Mouse (Mus musculus): ENCODE results near the gene Zfp12. TPM values are rescaled to one million over a fixed set of nuclear protein-coding genes. Genes with fewer than 3 reads are reported as not detected.

The Zfp12 gene
- polyA plus RNA-seq, 1 experiment from 2014 or later = 28.8 TPM

DNA sequence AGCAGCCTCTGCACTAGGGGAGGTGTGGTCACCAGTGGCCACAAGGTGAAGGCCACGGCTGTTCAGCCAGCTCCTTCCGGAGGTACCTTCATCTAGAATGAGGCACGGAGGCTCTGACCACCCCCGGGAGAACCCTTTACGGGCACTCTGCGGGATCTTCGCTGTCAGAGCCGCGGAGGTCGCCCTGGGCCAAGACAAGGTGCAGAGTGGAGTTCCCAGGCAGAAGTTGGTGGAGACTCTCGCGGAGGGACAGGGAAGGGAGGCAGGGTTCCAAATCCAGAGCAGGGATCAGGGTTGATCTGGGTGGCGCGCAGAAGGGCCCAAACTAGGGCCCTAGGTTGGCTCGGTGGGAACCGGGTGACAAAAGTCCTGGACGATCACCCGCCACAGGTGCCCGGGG, 57.9 kb downstream of the Zfp12 start:
- ATAC-seq (replicated peaks) = no peak
- no peaks in the 10 kb centered on the region for H3K36me3 ChIP-seq

DNA sequence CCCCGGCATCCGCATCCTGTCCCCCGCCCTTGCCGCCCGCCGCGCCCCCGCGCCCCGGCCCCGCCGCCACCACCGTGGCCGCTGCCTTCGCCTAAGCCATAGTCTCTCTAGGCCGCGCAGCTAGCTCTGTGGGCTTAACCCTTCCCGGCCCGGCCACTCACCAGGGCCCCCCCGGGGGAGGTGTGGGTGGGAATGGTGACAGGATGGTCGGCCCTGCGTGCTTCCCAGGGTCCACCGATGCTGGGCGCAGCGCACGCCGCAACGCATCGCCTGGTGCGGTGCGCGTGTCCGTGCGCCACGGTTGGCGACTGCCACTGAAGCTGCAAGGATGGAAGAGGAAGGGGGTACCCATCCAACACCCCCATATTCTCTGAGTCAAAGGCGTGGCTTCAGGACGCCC, 58.4 kb downstream of the Zfp12 start, which contains the start of gene Zfp853:
Zfp853 (minus strand) TSS at position 220 of the 400 bp plus-strand sequence.
- peak within 1 kb of the TSS; percentile 28 for H3K9ac ChIP-seq (replicated peaks)
- 4% methylated on average over 33 of the region's 38 CpGs for WGBS
- H3K4me2 ChIP-seq (replicated peaks) = peak within 1 kb of the TSS; percentile 52
- H3K36me3 ChIP-seq = peaks cover 1% of the 10 kb centered on the region; the same call in 1 of the 2 replicates
- no peak within 1 kb of the TSS for H3K27ac ChIP-seq (replicated peaks)
- peaks cover 12% of the 10 kb centered on the region for H3K4me1 ChIP-seq
- H3K4me3 ChIP-seq = peak within 1 kb of the TSS; percentile 37
- ATAC-seq (replicated peaks) = 0 out of 2 replicates have a peak, but pooled peaks have one; percentile 17
- peaks cover 41% of the 10 kb centered on the region for H3K27me3 ChIP-seq
- H3K9me3 ChIP-seq = no peaks in the 10 kb centered on the region

More for the DNA sequence above, 57.9 kb downstream of the Zfp12 start:
- Histone ChIP-seq H3K9ac (replicated peaks) (peak overlapping the region; percentile 28), H3K27ac (replicated peaks) (no peak overlapping the region), H3K4me2 (replicated peaks) (peak overlapping the region; percentile 52), H3K4me3 (peak overlapping the region; percentile 37), H3K4me1 (peaks cover 18% of the 10 kb centered on the region), H3K27me3 (peaks cover 46% of the 10 kb centered on the region), H3K9me3 (no peaks in the 10 kb centered on the region)
- 2% methylated on average over 19 of the region's 19 CpGs for WGBS

DNA sequence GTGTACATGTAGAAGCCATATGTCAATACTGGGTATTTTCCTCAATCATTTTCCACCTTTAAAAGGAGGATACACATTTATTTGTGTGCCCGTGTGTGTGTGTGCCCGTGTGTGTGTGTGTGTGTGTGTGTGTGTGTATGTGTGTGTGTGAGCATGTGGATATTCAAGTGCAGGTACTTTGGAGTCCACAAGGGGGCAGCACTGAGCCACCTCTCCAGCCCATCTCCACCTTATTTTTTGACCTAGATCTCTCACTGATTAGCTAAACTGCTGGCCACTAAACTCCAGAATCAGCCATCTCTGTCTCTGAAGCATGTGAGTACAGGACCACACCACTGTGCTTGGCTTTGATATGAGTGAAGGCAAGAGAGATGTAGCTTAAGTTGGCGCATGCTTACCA, 59.9 kb downstream of the Zfp12 start:
- Histone ChIP-seq H3K4me3 (no peak overlapping the region), H3K27ac (replicated peaks) (no peak overlapping the region), H3K27me3 (peaks cover 29% of the 10 kb centered on the region), H3K4me1 (peaks cover 12% of the 10 kb centered on the region), H3K36me3 (peaks cover 14% of the 10 kb centered on the region), H3K4me2 (replicated peaks) (no peak overlapping the region), H3K9me3 (no peaks in the 10 kb centered on the region), H3K9ac (replicated peaks) (no peak overlapping the region)
- 99% methylated on average over 3 of the region's 3 CpGs for WGBS
- no peak for ATAC-seq (replicated peaks)

DNA sequence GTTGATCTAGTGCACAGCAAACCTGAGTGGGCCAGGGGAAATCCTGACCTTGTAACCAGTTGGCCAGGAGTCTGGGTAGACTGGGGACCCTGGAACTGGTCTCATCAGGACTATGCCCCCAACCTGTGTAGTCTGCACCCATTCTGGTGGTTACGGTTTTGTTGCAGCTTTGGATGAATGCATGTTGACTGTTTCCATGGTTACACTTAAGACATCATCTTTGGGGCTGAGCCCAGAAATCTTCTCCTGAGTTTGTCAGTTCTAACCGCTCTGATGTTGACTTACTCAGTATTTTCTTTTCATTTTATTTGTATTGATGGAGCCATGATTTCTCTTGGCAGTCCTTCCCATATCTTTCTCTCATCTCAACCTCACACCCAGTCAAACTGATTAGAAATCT, 60.4 kb downstream of the Zfp12 start:
- Histone ChIP-seq H3K36me3 (peaks cover 19% of the 10 kb centered on the region), H3K4me3 (no peak overlapping the region), H3K27me3 (peaks cover 29% of the 10 kb centered on the region), H3K27ac (replicated peaks) (no peak overlapping the region), H3K9ac (replicated peaks) (no peak overlapping the region), H3K4me2 (replicated peaks) (no peak overlapping the region), H3K4me1 (peaks cover 12% of the 10 kb centered on the region), H3K9me3 (no peaks in the 10 kb centered on the region)
- 68% methylated on average over 2 of the region's 2 CpGs for WGBS
- ATAC-seq (replicated peaks) = no peak

DNA sequence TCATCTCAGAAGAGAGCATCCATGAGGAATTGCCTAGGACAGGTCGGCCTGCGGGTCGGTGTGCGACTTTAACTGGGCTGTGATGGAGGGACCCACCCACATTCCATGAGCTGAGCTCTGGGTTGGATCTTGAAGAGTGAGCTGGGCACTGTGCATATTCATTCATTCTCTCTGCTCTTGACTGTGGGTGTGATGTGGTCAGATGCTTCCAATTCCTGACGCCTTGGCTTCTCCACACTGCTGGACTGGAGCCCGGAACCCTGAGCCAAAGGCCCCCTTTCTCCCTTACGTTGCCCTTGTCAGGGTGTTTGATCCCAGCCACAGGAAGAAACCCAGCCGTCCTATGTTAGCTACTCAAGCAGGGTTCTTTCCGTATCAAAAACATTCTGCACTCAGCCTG, 63.0 kb downstream of the Zfp12 start:
- Histone ChIP-seq H3K36me3 (peaks cover 39% of the 10 kb centered on the region), H3K4me1 (peaks cover 10% of the 10 kb centered on the region), H3K27ac (replicated peaks) (no peak overlapping the region), H3K9me3 (no peaks in the 10 kb centered on the region), H3K4me2 (replicated peaks) (no peak overlapping the region), H3K9ac (replicated peaks) (no peak overlapping the region), H3K27me3 (peaks cover 14% of the 10 kb centered on the region), H3K4me3 (no peak overlapping the region)
- no peak for ATAC-seq (replicated peaks)
- WGBS = 94% methylated on average over 9 of the region's 9 CpGs

DNA sequence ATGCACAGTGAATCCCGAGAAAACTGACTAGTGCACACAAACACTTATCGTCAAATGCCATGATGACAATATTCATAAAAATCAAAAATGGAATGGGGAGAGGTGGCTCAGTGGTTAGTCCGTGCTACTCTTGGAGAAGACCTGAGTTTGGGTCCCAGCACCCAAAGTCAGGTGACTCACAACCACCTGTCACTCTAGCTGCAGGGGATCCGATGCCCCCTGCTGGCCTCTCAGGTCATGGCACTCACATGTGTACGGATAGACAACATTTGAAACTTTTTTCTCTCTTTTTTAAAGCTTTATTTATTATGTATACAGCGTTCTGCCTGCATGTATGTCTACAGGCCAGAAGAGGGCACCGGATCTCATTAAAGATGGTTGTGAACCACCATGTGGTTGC, 63.4 kb downstream of the Zfp12 start:
- 93% methylated on average over 7 of the region's 7 CpGs for WGBS
- peaks cover 6% of the 10 kb centered on the region for H3K4me1 ChIP-seq
- no peak for ATAC-seq (replicated peaks)
- H3K36me3 ChIP-seq = peaks cover 39% of the 10 kb centered on the region
- H3K9ac ChIP-seq (replicated peaks) = no peak overlapping the region
- no peak overlapping the region for H3K27ac ChIP-seq (replicated peaks)
- H3K4me3 ChIP-seq = no peak overlapping the region
- H3K4me2 ChIP-seq (replicated peaks) = no peak overlapping the region
- H3K27me3 ChIP-seq = peaks cover 13% of the 10 kb centered on the region
- H3K9me3 ChIP-seq = no peaks in the 10 kb centered on the region

Other genes starting within 250 kb of the Zfp12 start
- gene Rnf216, start 122.2 kb upstream of the Zfp12 start, polyA plus RNA-seq (2015; fragmentation: Nextera tagmentation; extraction: Ambion mirVana) = 36.2 and 37.3 TPM in 2 replicates
- not detected in 2 replicates for gene Olfr718-ps1, start 87.6 kb upstream of the Zfp12 start, polyA plus RNA-seq (2015; fragmentation: Nextera tagmentation; extraction: Ambion mirVana)
- gene Rbak, start 54.4 kb upstream of the Zfp12 start, polyA plus RNA-seq (2015; fragmentation: Nextera tagmentation; extraction: Ambion mirVana) = 16.2 and 17.5 TPM in 2 replicates
- not detected in 2 replicates for gene Spdye4b, start 54.1 kb upstream of the Zfp12 start, polyA plus RNA-seq (2015; fragmentation: Nextera tagmentation; extraction: Ambion mirVana)
- not detected in 2 replicates for gene Spdye4a, start 8.3 kb upstream of the Zfp12 start, polyA plus RNA-seq (2015; fragmentation: Nextera tagmentation; extraction: Ambion mirVana)
- 12.7 and 13.6 TPM in 2 replicates for gene Zfp316, start 34.9 kb downstream of the Zfp12 start, polyA plus RNA-seq (2015; fragmentation: Nextera tagmentation; extraction: Ambion mirVana)
- 0.08 TPM in 1 of 2 replicates, not detected in the other for gene Zfp853, start 58.5 kb downstream of the Zfp12 start, polyA plus RNA-seq (2015; fragmentation: Nextera tagmentation; extraction: Ambion mirVana)
- gene E130309D02Rik, start 80.2 kb downstream of the Zfp12 start, polyA plus RNA-seq (2015; fragmentation: Nextera tagmentation; extraction: Ambion mirVana) = 47.9 and 50.4 TPM in 2 replicates
- gene Zdhhc4, start 94.1 kb downstream of the Zfp12 start, polyA plus RNA-seq (2015; fragmentation: Nextera tagmentation; extraction: Ambion mirVana) = 73.5 and 75.0 TPM in 2 replicates
- 0.42 and 0.88 TPM in 2 replicates for gene Grid2ip, start 122.2 kb downstream of the Zfp12 start, polyA plus RNA-seq (2015; fragmentation: Nextera tagmentation; extraction: Ambion mirVana)
- gene Kdelr2, start 168.7 kb downstream of the Zfp12 start, polyA plus RNA-seq (2015; fragmentation: Nextera tagmentation; extraction: Ambion mirVana) = 117 and 128 TPM in 2 replicates
- gene Daglb, start 229.4 kb downstream of the Zfp12 start, polyA plus RNA-seq (2015; fragmentation: Nextera tagmentation; extraction: Ambion mirVana) = 16.2 and 16.5 TPM in 2 replicates